Mouse (Mus musculus): ENCODE data around the gene Mark3. TPM values are rescaled to one million over a fixed set of nuclear protein-coding genes. Genes with fewer than 3 reads are reported as not detected.

The Mark3 gene
- polyA plus RNA-seq, 1 experiment from 2014 or later, result 50.8 TPM

- ATAC-seq (ENCODE audit: insufficient number of reproducible peaks, insufficient read depth, low FRiP score, low read depth), result no peak
- no peaks in the 10 kb centered on the region; a peak in 1 of 4 replicates for H3K4me1 ChIP-seq (ENCODE audit: control insufficient read depth in 2 of 2, insufficient read depth in 2 of 2, low read length in 2 of 2)
- no peak overlapping the region for H3K27ac ChIP-seq (replicated peaks in 1 of 2; ENCODE audit: control insufficient read depth in 1 of 2, insufficient read depth in 1 of 2, low read depth in 2 of 2, low read length in 2 of 2)
- WGBS, result 94% methylated on average over 3 of the region's 3 CpGs
- no peak overlapping the region for H3K4me3 ChIP-seq (ENCODE audit: control insufficient read depth in 1 of 2, insufficient read depth in 1 of 2, low read depth in 1 of 2, low read length in 2 of 2)
- H3K36me3 ChIP-seq (ENCODE audit: control insufficient read depth, insufficient read depth, low read length), result peaks cover 57% of the 10 kb centered on the region
- no peaks in the 10 kb centered on the region for H3K27me3 ChIP-seq (ENCODE audit: control insufficient read depth, insufficient read depth, low read length)
- no peaks in the 10 kb centered on the region for H3K9me3 ChIP-seq (ENCODE audit: control insufficient read depth, low read length)
- H3K9ac ChIP-seq (ENCODE audit: low read length), result no peak overlapping the region
- no peak overlapping the region for H3K4me2 ChIP-seq (ENCODE audit: low read length)
Observed at GRCm38 (mm10) chr12:111603871-111604270, 29.5 kb downstream of the Mark3 start.

- Histone ChIP-seq H3K4me2 (ENCODE audit: low read length) (no peak overlapping the region), H3K4me1 (ENCODE audit: control insufficient read depth in 2 of 2, insufficient read depth in 2 of 2, low read length in 2 of 2) (no peaks in the 10 kb centered on the region; a peak in 1 of 4 replicates), H3K4me3 (ENCODE audit: control insufficient read depth in 1 of 2, insufficient read depth in 1 of 2, low read depth in 1 of 2, low read length in 2 of 2) (no peak overlapping the region), H3K36me3 (ENCODE audit: control insufficient read depth, insufficient read depth, low read length) (peaks cover 51% of the 10 kb centered on the region), H3K27ac (replicated peaks in 1 of 2; ENCODE audit: control insufficient read depth in 1 of 2, insufficient read depth in 1 of 2, low read depth in 2 of 2, low read length in 2 of 2) (no peak overlapping the region), H3K27me3 (ENCODE audit: control insufficient read depth, insufficient read depth, low read length) (no peaks in the 10 kb centered on the region), H3K9me3 (ENCODE audit: control insufficient read depth, low read length) (no peaks in the 10 kb centered on the region), H3K9ac (ENCODE audit: low read length) (no peak overlapping the region)
- ATAC-seq (ENCODE audit: insufficient number of reproducible peaks, insufficient read depth, low FRiP score, low read depth), result no peak
- 98% methylated on average over 2 of the region's 2 CpGs for WGBS
Observed at GRCm38 (mm10) chr12:111605619-111606018, 31.3 kb downstream of the Mark3 start.

- Histone ChIP-seq H3K27me3 (ENCODE audit: control insufficient read depth, insufficient read depth, low read length) (no peaks in the 10 kb centered on the region), H3K4me1 (ENCODE audit: control insufficient read depth in 2 of 2, insufficient read depth in 2 of 2, low read length in 2 of 2) (no peaks in the 10 kb centered on the region), H3K36me3 (ENCODE audit: control insufficient read depth, insufficient read depth, low read length) (peaks cover 55% of the 10 kb centered on the region), H3K9ac (ENCODE audit: low read length) (no peak overlapping the region), H3K4me2 (ENCODE audit: low read length) (no peak overlapping the region), H3K4me3 (ENCODE audit: control insufficient read depth in 1 of 2, insufficient read depth in 1 of 2, low read depth in 1 of 2, low read length in 2 of 2) (no peak overlapping the region), H3K27ac (replicated peaks in 1 of 2; ENCODE audit: control insufficient read depth in 1 of 2, insufficient read depth in 1 of 2, low read depth in 2 of 2, low read length in 2 of 2) (no peak overlapping the region), H3K9me3 (ENCODE audit: control insufficient read depth, low read length) (no peaks in the 10 kb centered on the region)
- WGBS, result 33% methylated on average over 5 of the region's 5 CpGs
- no peak for ATAC-seq (ENCODE audit: insufficient number of reproducible peaks, insufficient read depth, low FRiP score, low read depth)
Observed at GRCm38 (mm10) chr12:111608015-111608414, 33.7 kb downstream of the Mark3 start.

- Histone ChIP-seq H3K4me2 (ENCODE audit: low read length) (no peak overlapping the region), H3K4me1 (ENCODE audit: control insufficient read depth in 2 of 2, insufficient read depth in 2 of 2, low read length in 2 of 2) (peaks cover 0 to 13% of the 10 kb centered on the region in 2 experiments; a peak in 1 of 4 replicates), H3K9ac (ENCODE audit: low read length) (no peak overlapping the region), H3K27me3 (ENCODE audit: control insufficient read depth, insufficient read depth, low read length) (no peaks in the 10 kb centered on the region), H3K4me3 (ENCODE audit: control insufficient read depth in 1 of 2, insufficient read depth in 1 of 2, low read depth in 1 of 2, low read length in 2 of 2) (no peak overlapping the region), H3K9me3 (ENCODE audit: control insufficient read depth, low read length) (no peaks in the 10 kb centered on the region), H3K27ac (replicated peaks in 1 of 2; ENCODE audit: control insufficient read depth in 1 of 2, insufficient read depth in 1 of 2, low read depth in 2 of 2, low read length in 2 of 2) (no peak overlapping the region), H3K36me3 (ENCODE audit: control insufficient read depth, insufficient read depth, low read length) (peaks cover 59% of the 10 kb centered on the region)
- WGBS, result 85% methylated on average over 5 of the region's 5 CpGs
- ATAC-seq (ENCODE audit: insufficient number of reproducible peaks, insufficient read depth, low FRiP score, low read depth), result no peak
Observed at GRCm38 (mm10) chr12:111614475-111615141, 40.3 kb downstream of the Mark3 start.

- peak overlapping the region in 1 of 2 experiments; percentile 31; a peak in 3 of 4 replicates for H3K27ac ChIP-seq (replicated peaks in 1 of 2; ENCODE audit: control insufficient read depth in 1 of 2, insufficient read depth in 1 of 2, low read depth in 2 of 2, low read length in 2 of 2)
- ATAC-seq (ENCODE audit: insufficient number of reproducible peaks, insufficient read depth, low FRiP score, low read depth), result no peak
- 0 out of 2 replicates have a peak overlapping the region, but pooled peaks have one; percentile 5 for H3K4me2 ChIP-seq (ENCODE audit: low read length)
- H3K9me3 ChIP-seq (ENCODE audit: control insufficient read depth, low read length), result no peaks in the 10 kb centered on the region
- H3K4me3 ChIP-seq (ENCODE audit: control insufficient read depth in 1 of 2, insufficient read depth in 1 of 2, low read depth in 1 of 2, low read length in 2 of 2), result no peak overlapping the region
- peaks cover 55% of the 10 kb centered on the region for H3K36me3 ChIP-seq (ENCODE audit: control insufficient read depth, insufficient read depth, low read length)
- peaks cover 0 to 13% of the 10 kb centered on the region in 2 experiments; a peak in 1 of 4 replicates for H3K4me1 ChIP-seq (ENCODE audit: control insufficient read depth in 2 of 2, insufficient read depth in 2 of 2, low read length in 2 of 2)
- no peak overlapping the region for H3K9ac ChIP-seq (ENCODE audit: low read length)
- 49% methylated on average over 7 of the region's 7 CpGs for WGBS
- no peaks in the 10 kb centered on the region for H3K27me3 ChIP-seq (ENCODE audit: control insufficient read depth, insufficient read depth, low read length)
Observed at GRCm38 (mm10) chr12:111618266-111618665, 43.9 kb downstream of the Mark3 start.

GRCm38 (mm10) chr12:111648061-111648645, 73.8 kb downstream of the Mark3 start:
- H3K9ac ChIP-seq (ENCODE audit: low read length), result no peak overlapping the region
- peaks cover 95% of the 10 kb centered on the region for H3K36me3 ChIP-seq (ENCODE audit: control insufficient read depth, insufficient read depth, low read length)
- no peaks in the 10 kb centered on the region for H3K4me1 ChIP-seq (ENCODE audit: control insufficient read depth in 2 of 2, insufficient read depth in 2 of 2, low read length in 2 of 2)
- WGBS, result 55% methylated on average over 6 of the region's 6 CpGs
- H3K27ac ChIP-seq (replicated peaks in 1 of 2; ENCODE audit: control insufficient read depth in 1 of 2, insufficient read depth in 1 of 2, low read depth in 2 of 2, low read length in 2 of 2), result no peak overlapping the region
- H3K4me2 ChIP-seq (ENCODE audit: low read length), result no peak overlapping the region
- H3K9me3 ChIP-seq (ENCODE audit: control insufficient read depth, low read length), result peaks cover under 1% of the 10 kb centered on the region; the same call in 1 of the 2 replicates
- no peak overlapping the region for H3K4me3 ChIP-seq (ENCODE audit: control insufficient read depth in 1 of 2, insufficient read depth in 1 of 2, low read depth in 1 of 2, low read length in 2 of 2)
- no peak for ATAC-seq (ENCODE audit: insufficient number of reproducible peaks, insufficient read depth, low FRiP score, low read depth)
- no peaks in the 10 kb centered on the region for H3K27me3 ChIP-seq (ENCODE audit: control insufficient read depth, insufficient read depth, low read length)

- 85% methylated on average over 3 of the region's 3 CpGs for WGBS
- H3K9ac ChIP-seq (ENCODE audit: low read length), result no peak overlapping the region
- H3K27me3 ChIP-seq (ENCODE audit: control insufficient read depth, insufficient read depth, low read length), result no peaks in the 10 kb centered on the region
- H3K36me3 ChIP-seq (ENCODE audit: control insufficient read depth, insufficient read depth, low read length), result peaks cover 88% of the 10 kb centered on the region
- H3K4me2 ChIP-seq (ENCODE audit: low read length), result no peak overlapping the region
- no peak overlapping the region for H3K4me3 ChIP-seq (ENCODE audit: control insufficient read depth in 1 of 2, insufficient read depth in 1 of 2, low read depth in 1 of 2, low read length in 2 of 2)
- ATAC-seq (ENCODE audit: insufficient number of reproducible peaks, insufficient read depth, low FRiP score, low read depth), result no peak
- H3K9me3 ChIP-seq (ENCODE audit: control insufficient read depth, low read length), result no peaks in the 10 kb centered on the region
- H3K27ac ChIP-seq (replicated peaks in 1 of 2; ENCODE audit: control insufficient read depth in 1 of 2, insufficient read depth in 1 of 2, low read depth in 2 of 2, low read length in 2 of 2), result no peak overlapping the region
- no peaks in the 10 kb centered on the region for H3K4me1 ChIP-seq (ENCODE audit: control insufficient read depth in 2 of 2, insufficient read depth in 2 of 2, low read length in 2 of 2)
Observed at GRCm38 (mm10) chr12:111652953-111653352, 78.6 kb downstream of the Mark3 start.

All from heart, embryonic 14.5 days (tissue).